In the genomic region with DNA sequence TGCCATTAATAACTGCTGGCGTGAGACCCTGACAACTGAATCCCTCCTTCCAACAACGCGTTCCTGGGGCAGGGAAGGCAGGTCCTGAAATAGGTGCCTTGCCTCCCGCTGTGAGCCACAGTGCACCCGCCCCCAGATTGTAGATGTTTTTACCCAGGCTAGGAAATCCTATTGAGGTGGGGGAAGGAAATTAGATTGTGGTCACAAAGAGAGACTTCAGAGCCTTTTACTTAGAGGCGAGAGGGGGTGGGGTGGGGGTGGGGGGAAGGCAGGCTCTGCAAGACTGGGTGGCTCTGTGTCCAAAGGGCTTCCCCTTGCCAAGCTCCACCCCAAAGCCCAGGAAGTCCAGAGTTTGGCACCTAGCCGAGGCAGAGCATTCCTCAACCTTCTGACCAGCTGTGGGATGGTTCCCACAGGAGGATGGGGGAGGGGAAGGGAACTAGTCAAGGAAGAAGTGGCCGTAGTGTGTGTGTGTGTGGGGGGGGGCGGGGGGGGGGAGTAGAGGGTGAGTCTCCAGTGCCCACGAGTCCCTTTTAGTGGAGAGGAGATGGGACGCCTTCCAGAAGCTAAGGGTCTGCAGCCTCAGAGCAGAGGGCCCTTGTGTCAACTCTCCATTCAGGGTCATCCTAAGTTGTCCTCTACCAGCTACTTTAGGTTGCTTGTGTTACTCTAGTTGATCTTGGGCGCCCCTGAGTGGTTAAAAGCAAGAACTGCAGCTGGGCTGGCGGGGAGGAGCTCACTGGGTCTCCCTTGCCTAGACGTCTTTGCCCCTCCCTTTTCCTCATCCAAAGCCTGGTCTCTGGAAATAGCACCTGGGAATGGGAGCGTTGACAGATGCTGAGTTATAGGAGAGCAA, we compare ENCODE assay signal across 8 mouse cellular contexts. TPM values are rescaled to one million over a fixed set of nuclear protein-coding genes. Genes with fewer than 3 reads are reported as not detected.
DNase-seq lines count a peak whose midpoint lies in the region; ATAC-seq and TF ChIP-seq lines count a peak whose summit lies in the region.

No protein-coding gene starts in this region.

- peak overlapping the region; percentile 38 for H3K4me2 ChIP-seq in forebrain, embryonic 12.5 days
- H3K4me2 ChIP-seq in heart, postnatal 0 days (ENCODE audit: low read depth, low read length): peak overlapping the region; percentile 59
- H3K4me2 ChIP-seq in liver, embryonic 15.5 days: peak overlapping the region; percentile 50
- H3K4me2 ChIP-seq in neural tube, embryonic 11.5 days (ENCODE audit: low read depth): no peak overlapping the region

- no peaks in the 10 kb centered on the region for H3K9me3 ChIP-seq in ES-Bruce4 (replicated peaks; ENCODE audit: control insufficient read depth, insufficient read depth, low read length, poor library complexity, severe bottlenecking)
- H3K9me3 ChIP-seq in forebrain, embryonic 12.5 days: no peaks in the 10 kb centered on the region
- no peaks in the 10 kb centered on the region for H3K9me3 ChIP-seq in heart, postnatal 0 days (replicated peaks; ENCODE audit: control insufficient read depth, low read length)
- no peaks in the 10 kb centered on the region for H3K9me3 ChIP-seq in liver, embryonic 15.5 days (replicated peaks)
- H3K9me3 ChIP-seq in neural tube, embryonic 11.5 days (ENCODE audit: control insufficient read depth, low read length): no peaks in the 10 kb centered on the region

- no peaks in the 10 kb centered on the region for H3K36me3 ChIP-seq in ES-Bruce4 (ENCODE audit: control insufficient read depth, insufficient read depth, low read length, poor library complexity, severe bottlenecking)
- no peaks in the 10 kb centered on the region for H3K36me3 ChIP-seq in forebrain, embryonic 12.5 days (replicated peaks)
- H3K36me3 ChIP-seq in heart, postnatal 0 days (replicated peaks; ENCODE audit: control insufficient read depth, insufficient read depth, low read length): no peaks in the 10 kb centered on the region
- no peaks in the 10 kb centered on the region for H3K36me3 ChIP-seq in liver, embryonic 15.5 days (replicated peaks)
- no peaks in the 10 kb centered on the region for H3K36me3 ChIP-seq in neural tube, embryonic 11.5 days (ENCODE audit: control insufficient read depth, insufficient read depth, low read length)
- H3K36me3 ChIP-seq in testis, adult 2 months (ENCODE audit: control insufficient read depth, insufficient read depth, low read length): no peaks in the 10 kb centered on the region

- 3% methylated on average over 13 of the region's 15 CpGs for WGBS in forebrain, embryonic 12.5 days
- under 1% methylated on average over 13 of the region's 15 CpGs for WGBS in heart, postnatal 0 days
- WGBS in liver, embryonic 15.5 days (ENCODE audit: insufficient replicate concordance): 2% methylated on average over 15 of the region's 15 CpGs
- WGBS in neural tube, embryonic 11.5 days: 3% methylated on average over 14 of the region's 15 CpGs

- TF ChIP-seq EP300 in ES-Bruce4 (IDR thresholded peaks at IDR 0.05; ENCODE audit: insufficient read depth, low read depth, low read length): no peak
- TF ChIP-seq EP300 in heart, postnatal 0 days (IDR thresholded peaks at IDR 0.05; ENCODE audit: low read depth): peak; percentile 84

- no peak overlapping the region for H3K4me3 ChIP-seq in ES-Bruce4 (ENCODE audit: low read depth, low read length)
- H3K4me3 ChIP-seq in forebrain, embryonic 12.5 days (replicated peaks): no peak overlapping the region
- peak overlapping the region; percentile 28 for H3K4me3 ChIP-seq in heart, postnatal 0 days (ENCODE audit: low read depth, low read length)
- no peak overlapping the region for H3K4me3 ChIP-seq in liver, embryonic 15.5 days (replicated peaks)
- H3K4me3 ChIP-seq in neural tube, embryonic 11.5 days (ENCODE audit: low read depth, low read length): no peak overlapping the region
- no peak overlapping the region for H3K4me3 ChIP-seq in testis, adult 2 months (ENCODE audit: control insufficient read depth, low read depth, low read length)

- peaks cover 8% of the 10 kb centered on the region for H3K4me1 ChIP-seq in ES-Bruce4 (ENCODE audit: control insufficient read depth, insufficient read depth, low read length)
- H3K4me1 ChIP-seq in forebrain, embryonic 12.5 days: peaks cover 63% of the 10 kb centered on the region
- peaks cover 57% of the 10 kb centered on the region for H3K4me1 ChIP-seq in heart, postnatal 0 days (ENCODE audit: control insufficient read depth, insufficient read depth)
- H3K4me1 ChIP-seq in liver, embryonic 15.5 days (replicated peaks): peaks cover 95% of the 10 kb centered on the region
- peaks cover 26% of the 10 kb centered on the region for H3K4me1 ChIP-seq in neural tube, embryonic 11.5 days (ENCODE audit: control insufficient read depth, insufficient read depth, low read length)
- peaks cover 29% of the 10 kb centered on the region for H3K4me1 ChIP-seq in testis, adult 2 months (ENCODE audit: control insufficient read depth, insufficient read depth, low read length)

- TF ChIP-seq CTCF in ES-Bruce4 (IDR thresholded peaks at IDR 0.05; ENCODE audit: low read depth, low read length): peak; percentile 85
- TF ChIP-seq CTCF in heart, postnatal 0 days (IDR thresholded peaks at IDR 0.05; ENCODE audit: low read depth): peak; percentile 91
- TF ChIP-seq CTCF in testis, adult 2 months (IDR thresholded peaks at IDR 0.05; ENCODE audit: control insufficient read depth, insufficient read depth, insufficient replicate concordance, low read depth, low read length): peak; percentile 84; the same call in 1 of the 2 replicates

- no peak for TF ChIP-seq POLR2A in ES-Bruce4 (IDR thresholded peaks at IDR 0.05; ENCODE audit: insufficient read depth, low read length)
- no peak for TF ChIP-seq POLR2A in testis, adult 2 months (IDR thresholded peaks at IDR 0.05; ENCODE audit: control insufficient read depth, low read depth, low read length)

- no peaks in the 10 kb centered on the region for H3K27me3 ChIP-seq in ES-Bruce4 (ENCODE audit: control insufficient read depth, insufficient read depth, low read length, poor library complexity, severe bottlenecking)
- no peaks in the 10 kb centered on the region for H3K27me3 ChIP-seq in forebrain, embryonic 12.5 days
- H3K27me3 ChIP-seq in heart, postnatal 0 days (ENCODE audit: control insufficient read depth, insufficient read depth, low read length): no peaks in the 10 kb centered on the region
- peaks cover 10% of the 10 kb centered on the region for H3K27me3 ChIP-seq in liver, embryonic 15.5 days
- H3K27me3 ChIP-seq in neural tube, embryonic 11.5 days (ENCODE audit: control insufficient read depth, insufficient read depth, low read length): no peaks in the 10 kb centered on the region
- H3K27me3 ChIP-seq in testis, adult 2 months (ENCODE audit: control insufficient read depth, insufficient read depth, low read length): no peaks in the 10 kb centered on the region

- ATAC-seq in forebrain, embryonic 12.5 days (ENCODE audit: low FRiP score): peak; percentile 28; the same call in 1 of the 2 replicates
- ATAC-seq in heart, postnatal 0 days (ENCODE audit: insufficient read depth, low read depth): peak; percentile 77
- peak; percentile 47 for ATAC-seq in liver, embryonic 15.5 days (ENCODE audit: insufficient read depth)
- peak; percentile 58 for ATAC-seq in neural tube, embryonic 11.5 days (ENCODE audit: insufficient read depth, low FRiP score, low TSS enrichment)

- DNase-seq in c-Kit-positive CD71-positive TER-119-negative erythroid progenitor cells, embryonic 14.5 days (ENCODE audit: low read depth): peak; percentile 93
- peak; percentile 97 for DNase-seq in heart, postnatal 0 days (ENCODE audit: low spot score)
- DNase-seq in kidney, postnatal 4 days: peak; percentile 97 to 98
- peak; percentile 94 for DNase-seq in neural tube, embryonic 11.5 days (ENCODE audit: low spot score)

- H3K27ac ChIP-seq in ES-Bruce4 (ENCODE audit: insufficient read depth, low read length): 0 out of 2 replicates have a peak overlapping the region, but pooled peaks have one; percentile 22
- peak overlapping the region; percentile 73 for H3K27ac ChIP-seq in forebrain, embryonic 12.5 days
- H3K27ac ChIP-seq in heart, postnatal 0 days (ENCODE audit: low read depth): peak overlapping the region; percentile 99
- H3K27ac ChIP-seq in liver, embryonic 15.5 days (replicated peaks): peak overlapping the region; percentile 73
- H3K27ac ChIP-seq in neural tube, embryonic 11.5 days (ENCODE audit: low read depth, low read length): no peak overlapping the region
- peak overlapping the region; percentile 78 for H3K27ac ChIP-seq in testis, adult 2 months (ENCODE audit: control insufficient read depth, insufficient read depth, low read depth, low read length)

- H3K9ac ChIP-seq in ES-Bruce4 (ENCODE audit: low read depth, poor library complexity, severe bottlenecking): 0 out of 2 replicates have a peak overlapping the region, but pooled peaks have one; percentile 32
- H3K9ac ChIP-seq in forebrain, embryonic 12.5 days: no peak overlapping the region; the same call in 1 of the 2 replicates
- peak overlapping the region; percentile 62 for H3K9ac ChIP-seq in heart, postnatal 0 days (replicated peaks; ENCODE audit: low read depth, low read length)
- peak overlapping the region; percentile 12; the same call in 1 of the 2 replicates for H3K9ac ChIP-seq in liver, embryonic 15.5 days
- no peak overlapping the region for H3K9ac ChIP-seq in neural tube, embryonic 11.5 days (ENCODE audit: low read length)

RNA-seq across cellular contexts. Expression of gene Msl1, which starts 8.7 kb away (rescaled TPM):
- polyA plus RNA-seq in ES-Bruce4 (2011; ENCODE audit: insufficient read depth, insufficient read length, low read depth, missing spikeins): 68.7 and 69.1 TPM in 2 replicates
- 39.3 and 39.9 TPM in 2 replicates for polyA plus RNA-seq in forebrain, embryonic 12.5 days (2016; fragmentation: Nextera tagmentation; extraction: Ambion mirVana)
- total RNA-seq in heart, postnatal 0 days (2014; rRNA removed; ENCODE audit: low replicate concordance): 47.4 and 54.6 TPM in 2 replicates
- polyA plus RNA-seq in heart, postnatal 0 days (2015; fragmentation: Nextera tagmentation; extraction: Ambion mirVana): 11.3 and 12.6 TPM in 2 replicates
- polyA plus RNA-seq in liver, embryonic 15.5 days (2015; fragmentation: Nextera tagmentation; extraction: Ambion mirVana): 5.2 and 5.8 TPM in 2 replicates
- polyA plus RNA-seq in neural tube, embryonic 11.5 days (2014; fragmentation: Nextera tagmentation; extraction: Ambion mirVana): 24.1 and 24.2 TPM in 2 replicates
- polyA plus RNA-seq in testis, adult 2 months (2012; rRNA removed): 138 and 143 TPM in 2 replicates

RNA-seq across cellular contexts. Expression of gene Nr1d1, which starts 11.5 kb away (rescaled TPM):
- 7.4 and 7.5 TPM in 2 replicates for polyA plus RNA-seq in ES-Bruce4 (2011; ENCODE audit: insufficient read depth, insufficient read length, low read depth, missing spikeins)
- 2.1 and 2.2 TPM in 2 replicates for polyA plus RNA-seq in forebrain, embryonic 12.5 days (2016; fragmentation: Nextera tagmentation; extraction: Ambion mirVana)
- total RNA-seq in heart, postnatal 0 days (2014; rRNA removed; ENCODE audit: low replicate concordance): 21.0 and 24.3 TPM in 2 replicates
- polyA plus RNA-seq in heart, postnatal 0 days (2015; fragmentation: Nextera tagmentation; extraction: Ambion mirVana): 10.2 and 10.7 TPM in 2 replicates
- 0.63 and 0.85 TPM in 2 replicates for polyA plus RNA-seq in liver, embryonic 15.5 days (2015; fragmentation: Nextera tagmentation; extraction: Ambion mirVana)
- 1.5 and 1.9 TPM in 2 replicates for polyA plus RNA-seq in neural tube, embryonic 11.5 days (2014; fragmentation: Nextera tagmentation; extraction: Ambion mirVana)
- polyA plus RNA-seq in testis, adult 2 months (2012; rRNA removed): 34.7 and 38.6 TPM in 2 replicates

RNA-seq across cellular contexts. Expression of gene Casc3, which starts 18.1 kb away (rescaled TPM):
- polyA plus RNA-seq in ES-Bruce4 (2011; ENCODE audit: insufficient read depth, insufficient read length, low read depth, missing spikeins): 55.0 and 57.7 TPM in 2 replicates
- 63.2 and 67.4 TPM in 2 replicates for polyA plus RNA-seq in forebrain, embryonic 12.5 days (2016; fragmentation: Nextera tagmentation; extraction: Ambion mirVana)
- 6.8 and 9.7 TPM in 2 replicates for total RNA-seq in heart, postnatal 0 days (2014; rRNA removed; ENCODE audit: low replicate concordance)
- 11.6 and 11.9 TPM in 2 replicates for polyA plus RNA-seq in heart, postnatal 0 days (2015; fragmentation: Nextera tagmentation; extraction: Ambion mirVana)
- polyA plus RNA-seq in liver, embryonic 15.5 days (2015; fragmentation: Nextera tagmentation; extraction: Ambion mirVana): 14.4 and 16.2 TPM in 2 replicates
- 55.4 and 59.4 TPM in 2 replicates for polyA plus RNA-seq in neural tube, embryonic 11.5 days (2014; fragmentation: Nextera tagmentation; extraction: Ambion mirVana)
- 22.0 and 24.9 TPM in 2 replicates for polyA plus RNA-seq in testis, adult 2 months (2012; rRNA removed)

RNA-seq across cellular contexts. Expression of gene Thra, which starts 46.1 kb away (rescaled TPM):
- 20.7 and 24.6 TPM in 2 replicates for polyA plus RNA-seq in ES-Bruce4 (2011; ENCODE audit: insufficient read depth, insufficient read length, low read depth, missing spikeins)
- 53.4 and 59.8 TPM in 2 replicates for polyA plus RNA-seq in forebrain, embryonic 12.5 days (2016; fragmentation: Nextera tagmentation; extraction: Ambion mirVana)
- 188 and 234 TPM in 2 replicates for total RNA-seq in heart, postnatal 0 days (2014; rRNA removed; ENCODE audit: low replicate concordance)
- polyA plus RNA-seq in heart, postnatal 0 days (2015; fragmentation: Nextera tagmentation; extraction: Ambion mirVana): 40.8 and 44.0 TPM in 2 replicates
- polyA plus RNA-seq in liver, embryonic 15.5 days (2015; fragmentation: Nextera tagmentation; extraction: Ambion mirVana): 7.2 and 7.6 TPM in 2 replicates
- 32.0 and 34.7 TPM in 2 replicates for polyA plus RNA-seq in neural tube, embryonic 11.5 days (2014; fragmentation: Nextera tagmentation; extraction: Ambion mirVana)
- polyA plus RNA-seq in testis, adult 2 months (2012; rRNA removed): 14.4 and 18.9 TPM in 2 replicates

RNA-seq across cellular contexts. Expression of gene Rapgefl1, which starts 50.0 kb away (rescaled TPM):
- 3.5 and 4.0 TPM in 2 replicates for polyA plus RNA-seq in ES-Bruce4 (2011; ENCODE audit: insufficient read depth, insufficient read length, low read depth, missing spikeins)
- polyA plus RNA-seq in forebrain, embryonic 12.5 days (2016; fragmentation: Nextera tagmentation; extraction: Ambion mirVana): 1.5 and 1.6 TPM in 2 replicates
- total RNA-seq in heart, postnatal 0 days (2014; rRNA removed; ENCODE audit: low replicate concordance): 0.77 and 0.80 TPM in 2 replicates
- 0.41 and 0.55 TPM in 2 replicates for polyA plus RNA-seq in heart, postnatal 0 days (2015; fragmentation: Nextera tagmentation; extraction: Ambion mirVana)
- polyA plus RNA-seq in liver, embryonic 15.5 days (2015; fragmentation: Nextera tagmentation; extraction: Ambion mirVana): 0.24 and 0.28 TPM in 2 replicates
- polyA plus RNA-seq in neural tube, embryonic 11.5 days (2014; fragmentation: Nextera tagmentation; extraction: Ambion mirVana): 2.3 and 2.8 TPM in 2 replicates
- polyA plus RNA-seq in testis, adult 2 months (2012; rRNA removed): 2.2 and 2.7 TPM in 2 replicates

Comparison
In these comparisons a context has a peak if more than half of its experiments do, and no peak if none do; other contexts are left out.
1. H3K9ac ChIP-seq: peak in ES-Bruce4 (single experiment), heart, postnatal 0 days (single experiment) and liver, embryonic 15.5 days (single experiment); none in forebrain, embryonic 12.5 days (single experiment) and neural tube, embryonic 11.5 days (single experiment).
2. Peak in every context shown above with its lines, with median percentiles within 50 percentile points of each other: CTCF ChIP-seq, DNase-seq and ATAC-seq.